Mouse (Mus musculus): Measurements from ENCODE around the gene Pde8b. TPM values are rescaled to one million over a fixed set of nuclear protein-coding genes. Genes with fewer than 3 reads are reported as not detected.
A peak's percentile ranks its signal among the peaks of the same experiment; 100 is the strongest.

The Pde8b gene
- total RNA-seq (2021): 100 to 1,000 TPM in 1 of 2 experiments, 10 to 100 TPM in 1; 77.0 to 158 TPM
- long read RNA-seq, experiment 1, full-length matches to known transcripts: 29 of 147 reads
- long read RNA-seq, experiment 1, partial matches to known transcripts: 35 of 147 reads
- long read RNA-seq, experiment 1, other reads (novel, unspliced or antisense): 83 of 147 reads
- long read RNA-seq, experiment 2, partial matches to known transcripts: 8 of 18 reads
- long read RNA-seq, experiment 2, other reads (novel, unspliced or antisense): 8 of 18 reads

DNA sequence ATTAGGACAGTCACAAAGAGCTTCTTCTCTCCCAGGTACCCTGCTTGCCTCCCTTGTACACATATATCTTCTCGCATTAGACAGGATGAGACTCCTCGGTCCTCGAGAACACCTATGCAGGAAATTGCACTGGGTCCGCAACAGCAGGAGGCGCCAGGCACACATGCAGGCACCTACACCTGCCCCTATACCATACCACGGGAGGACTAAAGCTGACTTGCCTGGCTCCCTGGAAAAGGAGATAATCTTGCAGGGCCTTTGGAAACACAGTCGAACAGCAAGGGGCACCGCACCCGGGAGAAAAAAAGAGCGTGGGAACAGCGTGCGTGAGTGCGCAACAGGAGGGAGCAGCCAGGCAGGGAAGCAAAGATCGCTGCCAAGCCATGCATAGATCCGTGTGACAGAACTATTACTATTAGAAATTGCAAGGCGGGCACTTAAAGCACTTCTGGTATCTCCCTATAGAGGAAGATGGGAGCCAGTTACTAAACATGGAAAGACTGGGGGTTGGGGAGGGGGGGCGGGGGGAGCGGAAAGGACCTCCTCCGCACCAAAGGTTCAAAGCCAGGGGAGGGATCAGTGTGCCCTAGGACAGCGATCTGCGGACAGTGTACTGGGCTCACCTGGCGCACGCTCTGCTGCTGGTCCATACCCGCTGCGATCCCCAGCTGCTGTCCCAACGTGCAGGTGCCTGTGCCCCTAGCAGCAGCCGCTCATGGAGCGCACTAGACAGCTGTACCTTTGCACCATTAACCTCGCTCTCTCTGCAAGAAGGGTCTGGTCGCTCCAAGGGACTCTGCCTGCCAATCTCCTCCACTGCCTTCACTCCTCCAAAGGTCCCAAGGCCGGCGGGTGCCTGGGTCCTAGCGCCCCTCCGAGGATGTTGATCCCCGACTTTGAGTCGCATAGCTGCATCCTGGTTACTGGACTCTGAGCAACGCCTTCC, at the start of gene Pde8b:
Pde8b (minus strand) TSS at position 826 of the 946 bp plus-strand sequence.
- DNase-seq: peak; percentile 64 to 66

- DNase-seq: no peak
Observed at GRCm38 (mm10) chr13:95291983-95292382, 41.8 kb upstream of the Pde8b start.

DNA sequence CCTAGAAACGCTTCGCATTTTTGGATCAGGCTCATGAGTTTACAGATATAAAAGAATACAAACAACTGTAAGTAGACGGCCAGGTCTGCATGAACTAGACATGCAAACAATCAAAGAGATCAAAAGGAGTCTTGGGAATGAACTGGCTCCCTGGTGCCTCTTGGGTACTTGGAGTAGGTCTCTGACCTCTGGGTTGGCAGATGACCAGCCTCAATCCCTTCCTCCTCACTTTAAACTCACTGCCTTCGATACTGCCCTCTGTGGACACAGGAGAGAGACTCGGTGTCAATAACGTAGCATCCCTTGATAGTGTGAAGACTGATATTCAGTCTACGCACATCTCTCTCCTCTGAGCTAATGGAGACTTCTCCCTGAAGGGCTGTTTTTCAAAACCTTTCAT, 37.9 kb upstream of the Pde8b start:
- no peak for DNase-seq

DNA sequence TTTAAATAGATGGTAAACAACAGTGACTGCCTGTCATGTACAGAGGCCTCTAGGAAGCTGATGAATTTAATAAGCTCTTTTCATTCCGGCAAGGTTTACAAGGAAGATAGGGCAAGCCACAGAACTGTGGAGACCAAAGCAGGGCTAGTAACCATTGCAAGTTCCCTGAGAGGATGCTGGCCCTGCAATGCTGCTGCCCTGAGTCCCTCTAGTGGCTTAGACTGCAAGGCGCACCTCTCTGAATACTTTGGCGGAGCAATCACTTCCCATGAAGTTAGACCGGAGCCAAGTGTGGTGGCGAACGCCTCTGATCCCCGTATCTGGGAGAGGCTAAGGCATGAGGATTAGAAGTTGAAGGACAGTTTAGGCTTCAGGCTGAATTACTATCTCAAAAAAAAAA, 36.9 kb upstream of the Pde8b start:
- DNase-seq: peak; percentile 80 to 82

- peak; percentile 65 to 79 for DNase-seq
Observed at GRCm38 (mm10) chr13:95281740-95282673, 31.9 kb upstream of the Pde8b start.

- DNase-seq: peak; percentile 29 to 46
Observed at GRCm38 (mm10) chr13:95278426-95279025, 28.4 kb upstream of the Pde8b start.

- no peak for DNase-seq
Observed at GRCm38 (mm10) chr13:95264691-95265090, 14.6 kb upstream of the Pde8b start.

DNA sequence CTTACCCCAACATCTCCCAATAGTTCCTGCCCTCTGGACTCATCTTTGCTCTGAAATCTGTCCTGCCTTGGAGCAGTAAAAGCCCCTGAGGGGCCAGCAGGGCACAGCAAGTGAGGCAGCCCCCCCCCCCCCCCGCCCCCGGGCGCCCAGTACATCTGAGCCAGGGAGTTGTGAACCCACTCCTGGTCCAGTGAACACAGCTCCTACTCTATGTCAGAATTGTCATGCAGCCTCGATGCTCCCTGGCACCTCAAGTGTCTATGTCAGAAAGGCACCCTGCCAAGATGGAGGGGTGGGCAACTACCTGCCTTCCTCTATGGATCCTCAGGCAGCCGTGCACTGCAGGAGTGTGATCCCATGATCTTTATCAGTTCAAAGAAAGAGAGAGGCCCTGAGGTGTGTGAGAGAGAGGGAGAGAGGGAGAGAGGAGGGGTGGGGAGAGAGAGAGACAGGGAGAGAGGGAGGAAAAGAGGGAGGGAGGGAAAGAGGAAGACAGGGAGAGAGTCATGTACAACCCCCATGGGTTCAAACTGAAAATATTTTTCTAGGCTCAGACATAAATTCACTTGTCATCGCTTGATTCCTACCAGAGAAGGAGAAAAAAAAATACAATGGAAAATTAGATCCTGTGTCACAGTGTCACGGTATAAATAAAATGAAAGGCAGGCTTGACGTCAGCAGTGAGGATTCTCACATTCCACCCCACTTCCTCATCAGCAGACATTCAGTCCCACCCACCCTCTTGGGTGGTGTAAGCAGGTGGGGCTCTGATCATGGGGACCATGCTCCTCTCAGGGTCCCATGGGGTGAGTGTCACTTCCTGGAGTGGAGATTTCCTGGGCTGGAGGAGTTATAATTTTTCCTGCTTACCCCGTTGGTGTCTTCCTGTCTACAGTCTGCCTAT, 11.0 kb upstream of the Pde8b start:
- DNase-seq: peak in 1 of 2 experiments; percentile 25

- no peak for DNase-seq
Observed at GRCm38 (mm10) chr13:95260391-95260790, 10.3 kb upstream of the Pde8b start.

- no peak for DNase-seq
Observed at GRCm38 (mm10) chr13:95257083-95257482, 6.9 kb upstream of the Pde8b start.

DNA sequence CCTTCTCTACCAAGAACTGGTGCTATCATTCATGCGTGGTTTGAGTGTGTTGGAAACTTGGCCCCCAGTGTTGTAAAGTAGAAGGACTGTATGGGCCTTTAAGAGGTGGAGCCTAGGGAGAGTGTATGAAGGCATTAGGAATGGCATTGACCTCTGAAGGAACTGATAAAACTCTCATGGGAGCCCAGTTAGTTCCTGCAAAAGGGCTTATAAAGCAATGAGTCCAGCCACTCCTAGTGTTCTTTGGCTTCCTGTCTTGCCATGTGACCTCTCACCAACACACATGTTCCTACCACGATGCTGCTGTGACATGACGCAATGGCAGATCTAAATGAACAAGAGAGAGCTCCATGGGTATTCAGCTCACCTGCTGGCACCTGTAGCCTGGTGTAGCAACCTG, 4.9 kb upstream of the Pde8b start:
- no peak for DNase-seq

DNA sequence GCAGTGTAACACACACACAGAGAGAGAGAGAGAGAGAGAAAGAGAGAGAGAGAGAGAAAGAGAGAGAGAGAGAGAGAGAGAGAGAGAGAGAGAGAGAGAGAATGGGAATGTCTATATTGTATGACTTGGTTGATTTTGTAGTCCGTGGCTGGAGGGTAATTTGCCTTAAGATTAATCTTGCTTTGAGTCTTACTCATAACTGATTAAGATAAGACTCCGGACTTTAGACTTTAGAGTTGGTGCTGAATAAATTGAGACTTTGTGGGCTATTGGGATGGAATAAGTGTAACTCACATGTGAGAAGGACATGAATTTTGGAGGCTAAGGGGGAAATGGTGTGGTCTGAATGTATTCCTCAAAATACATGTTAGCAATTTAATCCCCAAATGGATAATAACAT, 7.1 kb downstream of the Pde8b start:
- DNase-seq: no peak

- no peak for DNase-seq
Observed at GRCm38 (mm10) chr13:95237488-95237887, 12.6 kb downstream of the Pde8b start.

DNA sequence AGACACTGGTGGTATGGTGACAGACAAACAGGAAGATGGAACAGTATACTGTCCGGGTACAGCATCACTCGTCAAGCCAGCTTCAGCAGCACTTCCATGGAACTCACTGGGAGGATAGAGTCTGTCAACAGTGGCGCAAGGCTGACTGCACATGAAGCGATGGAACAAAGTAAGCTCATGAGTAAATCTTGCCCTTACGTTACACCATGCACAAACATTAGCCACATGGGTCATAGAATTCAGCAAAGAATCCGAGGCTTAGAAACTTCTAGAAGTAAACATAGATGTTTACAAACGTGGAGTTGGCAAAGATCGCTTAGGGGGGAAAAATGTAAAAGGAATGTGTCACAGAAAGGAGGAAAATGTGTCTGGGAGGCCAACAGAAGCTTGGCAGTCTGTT, 14.9 kb downstream of the Pde8b start:
- DNase-seq: no peak

DNA sequence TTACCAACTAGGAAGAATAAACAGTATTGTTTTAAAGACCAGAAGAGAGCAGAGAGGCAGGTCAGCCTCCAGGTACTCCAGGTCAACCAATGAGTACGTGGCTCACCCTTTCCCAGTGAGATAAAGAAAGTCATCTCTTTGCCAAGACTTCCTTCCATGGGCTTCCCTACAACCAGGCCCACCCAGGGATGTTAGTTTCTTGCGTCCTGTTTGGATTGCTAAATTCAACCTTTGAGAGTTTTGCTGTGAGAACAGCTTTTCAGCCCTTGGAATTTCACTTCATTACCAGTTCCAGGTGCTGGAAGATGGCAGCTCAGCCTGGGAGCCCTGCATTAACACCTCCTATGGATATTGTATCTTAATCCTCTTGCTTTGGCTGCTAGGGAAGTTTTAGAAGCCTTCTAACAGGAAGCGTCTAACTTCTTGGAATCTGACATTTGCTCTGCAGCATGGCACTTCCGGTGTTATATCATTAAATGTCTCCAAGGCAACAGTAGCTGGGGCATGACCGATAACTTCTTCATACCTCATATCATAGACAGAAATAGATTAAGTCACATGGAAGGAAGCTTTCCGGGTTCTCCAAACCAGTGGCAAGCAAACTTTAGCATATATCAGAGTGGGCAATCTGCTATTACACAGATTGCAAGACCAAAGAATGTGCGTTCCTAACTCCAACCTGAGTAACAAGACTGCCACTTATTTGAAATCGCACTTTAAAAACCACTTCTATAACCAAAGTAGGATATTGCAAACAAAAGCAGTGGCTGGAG, 18.6 kb downstream of the Pde8b start:
- no peak for DNase-seq

- DNase-seq: no peak
Observed at GRCm38 (mm10) chr13:95230326-95230725, 19.8 kb downstream of the Pde8b start.

- no peak for DNase-seq
Observed at GRCm38 (mm10) chr13:95224491-95224890, 25.6 kb downstream of the Pde8b start.

- no peak for DNase-seq
Observed at GRCm38 (mm10) chr13:95223427-95223772, 26.7 kb downstream of the Pde8b start.

DNA sequence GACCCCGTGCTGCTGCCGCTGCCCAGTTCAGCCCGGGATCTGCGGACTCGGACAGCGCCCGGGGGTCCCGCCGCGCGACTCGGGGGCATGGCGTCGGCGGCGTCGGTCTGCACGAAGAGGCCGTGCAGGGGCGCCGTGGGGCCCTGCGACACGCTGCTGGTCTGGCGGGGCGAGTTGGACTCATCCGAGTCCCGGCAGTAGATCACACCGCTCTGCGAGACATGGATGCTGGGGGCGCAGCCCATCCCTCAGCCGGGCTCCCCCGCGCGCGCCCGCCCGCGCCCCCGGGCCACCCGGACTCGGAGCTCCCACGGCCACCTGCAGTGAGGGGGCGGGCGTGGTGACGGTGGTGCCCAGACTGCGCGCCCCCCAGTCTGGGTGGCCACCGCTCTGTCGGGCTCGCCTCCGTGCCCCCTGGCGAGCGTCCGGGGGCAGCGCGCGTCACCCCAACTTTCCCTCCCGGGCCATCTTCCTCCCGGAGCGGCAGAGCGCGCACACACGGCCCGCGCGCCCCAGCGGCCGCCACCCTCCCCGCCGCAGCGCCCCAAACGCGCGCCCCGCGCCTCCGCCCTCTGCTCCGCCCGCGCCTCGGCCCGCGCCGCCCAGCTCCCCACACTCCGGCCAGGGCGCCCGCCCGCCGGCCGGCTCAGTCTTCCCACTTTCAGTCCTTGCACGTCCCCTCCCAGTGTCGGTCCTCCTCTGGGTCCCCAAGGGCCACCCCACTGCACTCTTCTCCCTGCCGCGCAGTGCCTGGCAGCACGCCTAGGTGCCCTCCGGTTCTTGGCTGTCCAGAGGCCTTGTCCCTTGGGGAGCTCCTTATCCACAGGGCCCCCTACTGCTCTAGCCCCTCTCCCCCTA, 27.3 kb downstream of the Pde8b start:
- peak; percentile 83 to 84 for DNase-seq
